Mouse (Mus musculus) heart, embryonic 11.5 days (tissue): ENCODE data around the gene Trpc4. TPM values are rescaled to one million over a fixed set of nuclear protein-coding genes. Genes with fewer than 3 reads are reported as not detected.

ENCODE experiments used
- ATAC-seq: fragments of 200-750 bp; cut with Nextera tagmentation; replicated peaks from 2 replicates; pipeline ENCODE4 v1.8.0; 2017; ENCODE audit warnings: moderate library complexity; ENCODE audit not compliant: insufficient number of reproducible peaks, low FRiP score, low TSS enrichment
- H3K27ac ChIP-seq: fragments of 300-500 bp; sonication (generic); 2 replicates; pipeline ENCODE4 v1.5.1; 2014; ENCODE audit warnings: mild to moderate bottlenecking, low read depth, low read length
- H3K27me3 ChIP-seq: fragments of 300-500 bp; sonication (generic); 2 replicates; pipeline ENCODE4 v1.6.1; 2014; ENCODE audit warnings: mild to moderate bottlenecking, low read length, mixed read lengths; ENCODE audit not compliant: control insufficient read depth, insufficient read depth
- H3K36me3 ChIP-seq: fragments of 300-500 bp; sonication (generic); 2 replicates; pipeline ENCODE4 v1.6.1; 2014; ENCODE audit warnings: mild to moderate bottlenecking, low read length, moderate library complexity, mixed read lengths; ENCODE audit not compliant: control insufficient read depth, insufficient read depth
- H3K4me1 ChIP-seq: fragments of 300-500 bp; sonication (generic); 2 replicates; pipeline ENCODE4 v1.6.1; 2014; ENCODE audit warnings: low read length; ENCODE audit not compliant: control insufficient read depth, insufficient read depth
- H3K4me2 ChIP-seq: fragments of 300-500 bp; sonication (generic); 2 replicates; pipeline ENCODE4 v1.6.1; 2014; ENCODE audit warnings: mild to moderate bottlenecking, moderate library complexity
- H3K4me3 ChIP-seq: fragments of 300-500 bp; sonication (generic); 2 replicates; pipeline ENCODE4 v1.5.1; 2014; ENCODE audit warnings: low read depth, low read length
- H3K9ac ChIP-seq: fragments of 300-500 bp; sonication (generic); 2 replicates; pipeline ENCODE4 v1.6.1; 2014; ENCODE audit warnings: mild to moderate bottlenecking, low read depth, low read length, moderate library complexity
- H3K9me3 ChIP-seq: fragments of 300-500 bp; sonication (generic); replicated peaks from 2 replicates; pipeline ENCODE4 v1.6.1; 2016; ENCODE audit warnings: low read length; ENCODE audit not compliant: control insufficient read depth
- WGBS: fragments of 180-500 bp; shearing (Covaris S2); extraction: QIAGEN DNeasy Blood & Tissue Kit; methylation state at CpG from one replicate; pipeline ENCODE4 v1.1.7; 2014; ENCODE audit not compliant: insufficient replicate concordance; 5-methylcytosine and 5-hydroxymethylcytosine counted together
- polyA plus RNA-seq: library from polyadenylated mRNA; unstranded; fragments of >200 nt; fragmentation: Nextera tagmentation; extraction: Ambion mirVana; gene quantifications from 2 replicates; pipeline ENCODE4 v1.2.1, GENCODE M21; 2014

The Trpc4 gene
- polyA plus RNA-seq, 1 experiment from 2014 or later, result 0.44 TPM

DNA sequence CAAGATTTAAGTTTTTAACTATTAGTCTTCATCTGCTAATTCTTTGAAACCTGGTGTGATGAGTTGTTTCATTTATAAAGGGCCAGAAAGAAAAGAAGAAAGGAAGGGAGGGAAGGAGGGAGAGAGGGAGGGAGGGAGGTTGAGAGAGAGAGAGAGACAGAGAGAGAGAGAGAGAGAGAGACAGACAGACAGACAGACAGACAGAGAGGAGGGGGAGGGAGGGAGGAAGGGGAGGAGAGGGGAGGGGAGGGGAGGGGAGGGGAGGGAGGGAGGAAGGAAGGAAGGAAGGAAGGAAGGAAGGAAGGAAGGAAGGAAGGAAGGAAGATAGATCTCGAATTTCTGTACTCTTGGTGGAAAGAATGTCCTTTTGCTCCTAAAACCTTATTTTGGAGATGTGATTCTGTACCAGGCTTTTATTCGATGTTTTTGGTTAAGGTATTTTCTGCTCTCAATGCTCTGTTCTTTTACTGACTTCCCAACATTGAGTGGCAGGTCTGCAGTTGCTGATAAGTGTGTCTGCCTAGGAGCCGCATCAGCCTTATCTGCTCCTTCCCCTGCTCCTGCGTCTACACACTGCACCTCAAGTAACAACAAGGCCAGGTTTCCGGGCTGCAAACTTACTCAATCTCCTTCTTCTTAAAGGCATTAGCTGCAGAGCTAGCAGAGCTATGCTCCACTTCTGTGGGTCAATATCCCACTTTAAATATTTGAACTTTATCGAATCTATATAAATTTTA lies 35.3 kb downstream of the Trpc4 start:
- WGBS, result 35% methylated on average over 6 of the region's 6 CpGs
- no peaks in the 10 kb centered on the region for H3K36me3 ChIP-seq
- H3K9ac ChIP-seq, result no peak overlapping the region
- no peak overlapping the region for H3K27ac ChIP-seq
- H3K4me2 ChIP-seq, result no peak overlapping the region
- ATAC-seq, result no peak
- no peaks in the 10 kb centered on the region for H3K4me1 ChIP-seq
- H3K9me3 ChIP-seq, result no peaks in the 10 kb centered on the region
- no peaks in the 10 kb centered on the region for H3K27me3 ChIP-seq
- no peak overlapping the region for H3K4me3 ChIP-seq

DNA sequence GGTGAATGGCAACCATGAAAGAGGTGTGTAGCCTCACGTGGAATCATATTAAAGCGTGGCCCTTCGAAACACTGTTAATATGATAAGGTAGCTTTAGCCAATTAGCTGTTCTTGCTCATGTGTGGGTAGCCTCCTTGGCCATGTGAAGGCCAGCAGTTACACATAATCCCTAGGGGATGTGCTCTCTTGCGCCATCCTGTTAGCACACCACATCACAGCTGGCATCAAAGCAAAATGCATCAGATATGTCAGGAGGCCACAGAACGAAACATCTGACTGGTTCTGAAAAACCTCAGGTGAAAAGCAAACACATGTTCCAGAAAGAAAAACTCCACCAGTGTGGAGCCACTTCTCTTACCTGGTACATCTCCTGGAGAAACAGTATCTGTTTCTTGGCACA lies 45.4 kb downstream of the Trpc4 start:
- H3K27me3 ChIP-seq, result no peaks in the 10 kb centered on the region
- H3K9ac ChIP-seq, result no peak overlapping the region
- WGBS, result 81% methylated on average over 5 of the region's 5 CpGs
- H3K4me1 ChIP-seq, result no peaks in the 10 kb centered on the region
- H3K4me3 ChIP-seq, result no peak overlapping the region
- no peaks in the 10 kb centered on the region for H3K36me3 ChIP-seq
- no peaks in the 10 kb centered on the region for H3K9me3 ChIP-seq
- ATAC-seq, result no peak
- H3K27ac ChIP-seq, result no peak overlapping the region
- H3K4me2 ChIP-seq, result no peak overlapping the region

DNA sequence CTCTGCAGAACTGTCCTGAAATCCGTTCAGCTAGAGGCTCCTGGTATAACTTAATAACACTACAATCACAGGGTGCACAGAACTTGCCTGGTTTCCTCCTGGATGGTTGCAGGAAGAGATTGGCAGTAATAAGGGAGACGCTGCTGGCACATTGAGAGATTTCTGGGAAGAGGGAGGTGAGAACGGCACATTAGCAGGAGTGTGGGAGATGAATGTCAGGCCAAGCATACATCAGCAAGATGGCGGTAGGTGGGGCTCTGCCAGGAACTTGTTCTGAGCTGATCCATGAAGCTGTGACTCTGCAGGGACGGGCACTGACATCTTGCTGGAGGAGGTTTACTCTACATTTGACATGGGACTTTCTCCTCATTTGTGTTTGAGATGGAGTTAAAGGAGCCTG lies 48.6 kb downstream of the Trpc4 start:
- no peak for ATAC-seq
- WGBS, result 78% methylated on average over 5 of the region's 5 CpGs

DNA sequence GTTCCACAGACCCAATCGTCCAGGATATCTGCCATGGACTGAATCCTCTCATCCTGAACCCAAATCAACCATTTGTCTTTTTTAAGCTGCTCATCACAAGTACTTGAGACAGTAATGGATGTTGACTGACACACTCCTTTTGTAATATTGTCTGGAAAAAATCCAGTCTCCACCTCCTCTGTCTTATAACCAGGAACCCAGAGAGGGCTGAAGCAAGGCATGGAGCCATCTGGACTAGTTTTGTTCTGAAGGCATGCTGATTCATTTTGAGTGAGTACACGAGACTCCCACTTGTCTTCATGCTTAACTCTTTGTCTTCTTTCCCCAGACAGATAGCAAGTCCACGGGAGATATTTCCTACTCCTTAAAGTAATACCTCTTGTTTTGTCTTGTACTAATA lies 54.3 kb downstream of the Trpc4 start:
- Histone ChIP-seq H3K4me2 (no peak overlapping the region), H3K4me1 (no peaks in the 10 kb centered on the region), H3K27me3 (no peaks in the 10 kb centered on the region), H3K9ac (no peak overlapping the region), H3K4me3 (no peak overlapping the region), H3K36me3 (no peaks in the 10 kb centered on the region), H3K27ac (no peak overlapping the region), H3K9me3 (no peaks in the 10 kb centered on the region)
- 48% methylated on average over 3 of the region's 3 CpGs for WGBS
- ATAC-seq, result no peak

More for the DNA sequence above, 48.6 kb downstream of the Trpc4 start:
- H3K4me2 ChIP-seq, result no peak overlapping the region
- no peak overlapping the region for H3K27ac ChIP-seq
- no peaks in the 10 kb centered on the region for H3K4me1 ChIP-seq
- H3K9me3 ChIP-seq, result no peaks in the 10 kb centered on the region
- no peak overlapping the region for H3K9ac ChIP-seq
- H3K27me3 ChIP-seq, result no peaks in the 10 kb centered on the region
- no peak overlapping the region for H3K4me3 ChIP-seq
- H3K36me3 ChIP-seq, result no peaks in the 10 kb centered on the region

DNA sequence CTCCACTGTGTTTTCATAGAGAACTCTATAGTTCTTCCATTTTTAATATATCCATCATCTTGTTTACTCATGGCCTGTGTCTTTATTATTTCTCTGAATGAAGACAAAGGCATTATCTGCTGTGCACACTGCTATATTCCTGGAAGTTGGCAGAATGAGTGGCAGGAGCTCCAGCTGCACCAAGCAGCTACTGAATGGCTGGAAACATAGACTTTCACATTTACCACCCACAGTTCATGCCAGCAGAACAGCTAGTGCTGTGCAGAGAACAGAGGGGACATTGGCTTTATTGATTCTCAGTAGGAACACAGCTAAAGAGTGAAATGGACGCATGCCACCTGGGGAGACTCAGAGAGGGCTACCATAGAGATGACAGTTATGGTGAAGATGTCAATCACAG lies 55.6 kb downstream of the Trpc4 start:
- 83% methylated on average over 1 of the region's 1 CpGs for WGBS
- ATAC-seq, result no peak
- no peak overlapping the region for H3K4me3 ChIP-seq
- no peak overlapping the region for H3K4me2 ChIP-seq
- H3K27ac ChIP-seq, result no peak overlapping the region
- no peaks in the 10 kb centered on the region for H3K9me3 ChIP-seq
- no peaks in the 10 kb centered on the region for H3K4me1 ChIP-seq
- H3K27me3 ChIP-seq, result no peaks in the 10 kb centered on the region
- H3K36me3 ChIP-seq, result no peaks in the 10 kb centered on the region
- H3K9ac ChIP-seq, result no peak overlapping the region

DNA sequence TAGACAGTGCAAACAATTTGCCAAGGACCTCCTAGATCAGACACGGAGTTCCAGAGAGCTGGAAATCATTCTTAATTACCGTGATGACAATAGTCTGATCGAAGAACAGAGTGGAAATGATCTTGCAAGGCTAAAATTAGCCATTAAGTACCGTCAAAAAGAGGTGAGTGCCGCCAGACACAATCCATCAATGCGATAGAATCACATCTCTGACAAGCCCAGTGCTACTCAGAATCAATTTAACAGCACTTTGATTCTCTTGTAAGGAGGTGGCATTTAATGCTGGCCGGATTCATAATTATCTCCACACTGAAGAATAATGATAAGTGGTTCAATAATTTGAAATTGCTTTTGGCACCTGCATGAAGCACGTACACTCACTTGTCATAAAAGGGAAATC lies 66.7 kb downstream of the Trpc4 start:
- no peak overlapping the region for H3K27ac ChIP-seq
- no peaks in the 10 kb centered on the region for H3K9me3 ChIP-seq
- no peak overlapping the region for H3K9ac ChIP-seq
- no peak for ATAC-seq
- no peak overlapping the region for H3K4me2 ChIP-seq
- no peak overlapping the region for H3K4me3 ChIP-seq
- H3K4me1 ChIP-seq, result no peaks in the 10 kb centered on the region
- H3K36me3 ChIP-seq, result no peaks in the 10 kb centered on the region
- 63% methylated on average over 8 of the region's 8 CpGs for WGBS
- no peaks in the 10 kb centered on the region for H3K27me3 ChIP-seq

DNA sequence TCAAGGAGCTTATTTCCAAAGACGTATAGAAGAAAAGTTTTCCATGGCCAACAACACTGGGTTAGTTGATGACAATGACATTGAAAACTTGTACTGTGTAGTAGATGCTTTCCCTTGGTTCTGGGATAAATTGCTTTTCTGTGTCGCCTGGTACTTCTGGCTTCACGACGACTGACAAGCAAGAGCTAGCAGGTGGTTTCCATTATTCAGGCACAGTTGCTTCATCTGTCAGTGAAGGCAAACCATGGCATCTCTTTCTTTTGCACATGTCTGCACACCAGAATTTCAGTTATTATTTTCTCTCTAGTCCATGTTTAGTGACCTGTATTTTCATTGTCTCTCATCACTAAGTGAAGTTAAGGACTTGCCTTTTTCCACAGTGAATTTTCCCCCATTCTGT lies 72.6 kb downstream of the Trpc4 start:
- H3K4me3 ChIP-seq, result no peak overlapping the region
- H3K4me1 ChIP-seq, result no peaks in the 10 kb centered on the region
- no peaks in the 10 kb centered on the region for H3K27me3 ChIP-seq
- no peak for ATAC-seq
- H3K9me3 ChIP-seq, result no peaks in the 10 kb centered on the region
- H3K36me3 ChIP-seq, result no peaks in the 10 kb centered on the region
- no peak overlapping the region for H3K27ac ChIP-seq
- 75% methylated on average over 4 of the region's 4 CpGs for WGBS
- H3K4me2 ChIP-seq, result no peak overlapping the region
- H3K9ac ChIP-seq, result no peak overlapping the region

DNA sequence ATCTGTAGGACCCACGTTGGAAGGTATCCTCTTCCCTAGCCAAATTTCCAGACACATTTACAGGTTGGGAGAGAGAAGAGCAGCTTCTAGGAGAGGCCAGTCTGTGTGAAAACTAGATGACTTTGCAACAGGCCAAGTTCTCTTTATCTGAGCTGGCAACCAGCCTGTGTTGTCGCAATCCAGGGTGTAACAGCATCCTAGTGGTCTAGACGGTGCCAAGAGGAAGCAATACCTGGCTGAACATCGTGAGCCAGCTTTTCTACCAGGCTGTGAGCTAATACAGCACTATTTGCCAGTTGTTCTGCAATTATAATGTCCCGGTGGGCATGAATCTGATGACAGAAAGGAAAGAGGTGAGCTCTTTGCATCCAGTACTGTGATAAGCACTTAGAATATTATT lies 83.1 kb downstream of the Trpc4 start:
- Histone ChIP-seq H3K9ac (no peak overlapping the region), H3K27me3 (no peaks in the 10 kb centered on the region), H3K4me1 (no peaks in the 10 kb centered on the region), H3K9me3 (no peaks in the 10 kb centered on the region), H3K27ac (no peak overlapping the region), H3K36me3 (no peaks in the 10 kb centered on the region), H3K4me3 (no peak overlapping the region), H3K4me2 (no peak overlapping the region)
- 70% methylated on average over 5 of the region's 5 CpGs for WGBS
- ATAC-seq, result no peak

DNA sequence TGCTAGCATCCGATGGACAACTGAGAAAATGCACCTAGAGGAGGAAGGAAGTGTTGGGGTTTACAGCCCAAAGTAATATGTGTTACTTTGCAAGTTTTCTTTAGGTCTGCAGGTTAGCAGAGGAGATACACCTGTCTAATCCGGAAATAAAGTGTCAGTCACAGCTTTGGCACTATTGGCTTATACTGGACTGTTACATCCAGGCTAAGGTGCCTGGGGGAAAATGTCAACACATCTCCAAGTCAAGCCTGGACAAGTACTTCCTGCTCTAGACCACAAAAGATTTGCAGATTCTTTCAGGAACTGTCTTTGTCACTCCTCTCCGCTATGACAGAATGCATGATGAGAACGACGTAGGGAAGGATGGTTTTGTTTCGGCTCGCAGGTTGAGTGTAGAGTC lies 83.6 kb downstream of the Trpc4 start:
- Histone ChIP-seq H3K4me1 (no peaks in the 10 kb centered on the region), H3K4me3 (no peak overlapping the region), H3K27me3 (no peaks in the 10 kb centered on the region), H3K9me3 (no peaks in the 10 kb centered on the region), H3K9ac (no peak overlapping the region), H3K4me2 (no peak overlapping the region), H3K36me3 (no peaks in the 10 kb centered on the region), H3K27ac (no peak overlapping the region)
- 86% methylated on average over 7 of the region's 7 CpGs for WGBS
- no peak for ATAC-seq
